Mouse (Mus musculus) embryo, embryonic 9.5 days (tissue): ENCODE results near the gene Kif16b.
A peak's percentile ranks its signal among the peaks of the same experiment; 100 is the strongest.

ENCODE experiments used
- DNase-seq: peaks from one replicate; pipeline ENCODE4 v3.0.0-alpha.2; 2017; ENCODE audit errors: extremely low spot score

The Kif16b gene

GRCm38 (mm10) chr2:142668426-142668825 is 232.9 kb downstream of the Kif16b start:
- DNase-seq = no peak

- no peak for DNase-seq
These were observed 249.7 kb downstream of the Kif16b start for GRCm38 (mm10) chr2:142651591-142651990.

GRCm38 (mm10) chr2:142648023-142648453 is 253.3 kb downstream of the Kif16b start:
- DNase-seq = no peak

GRCm38 (mm10) chr2:142646863-142647262 is 254.5 kb downstream of the Kif16b start:
- no peak for DNase-seq

- DNase-seq = no peak
These were observed 259.6 kb downstream of the Kif16b start for GRCm38 (mm10) chr2:142641766-142642165.

GRCm38 (mm10) chr2:142635606-142636304 is 265.6 kb downstream of the Kif16b start:
- DNase-seq = no peak

- no peak for DNase-seq
These were observed 267.3 kb downstream of the Kif16b start for GRCm38 (mm10) chr2:142633996-142634559.

GRCm38 (mm10) chr2:142629523-142630312 is 271.6 kb downstream of the Kif16b start:
- no peak for DNase-seq

GRCm38 (mm10) chr2:142625756-142626155 is 275.6 kb downstream of the Kif16b start:
- no peak for DNase-seq

GRCm38 (mm10) chr2:142625101-142625500 is 276.2 kb downstream of the Kif16b start:
- no peak for DNase-seq

GRCm38 (mm10) chr2:142624254-142624653 is 277.1 kb downstream of the Kif16b start:
- DNase-seq = no peak

GRCm38 (mm10) chr2:142621152-142621551 is 280.2 kb downstream of the Kif16b start:
- no peak for DNase-seq

GRCm38 (mm10) chr2:142619926-142620325 is 281.4 kb downstream of the Kif16b start:
- DNase-seq = no peak

- DNase-seq = no peak
These were observed 286.8 kb downstream of the Kif16b start for GRCm38 (mm10) chr2:142614535-142614934.

GRCm38 (mm10) chr2:142612359-142612953 is 288.9 kb downstream of the Kif16b start:
- DNase-seq = no peak

GRCm38 (mm10) chr2:142611113-142611512 is 290.2 kb downstream of the Kif16b start:
- no peak for DNase-seq

- DNase-seq = no peak
These were observed 291.1 kb downstream of the Kif16b start for GRCm38 (mm10) chr2:142610206-142610605.

- peak; percentile 14 for DNase-seq
These were observed 292.6 kb downstream of the Kif16b start for GRCm38 (mm10) chr2:142608778-142609177.

- no peak for DNase-seq
These were observed 296.6 kb downstream of the Kif16b start for GRCm38 (mm10) chr2:142604762-142605161.

GRCm38 (mm10) chr2:142603210-142603609 is 298.1 kb downstream of the Kif16b start:
- no peak for DNase-seq

GRCm38 (mm10) chr2:142599235-142599634 is 302.1 kb downstream of the Kif16b start:
- no peak for DNase-seq
